Mouse (Mus musculus): ENCODE measurements around the gene Gm20388. TPM values are rescaled to one million over a fixed set of nuclear protein-coding genes. Genes with fewer than 3 reads are reported as not detected.

The Gm20388 gene
- total RNA-seq, 1 experiment: 27.0 TPM

DNA sequence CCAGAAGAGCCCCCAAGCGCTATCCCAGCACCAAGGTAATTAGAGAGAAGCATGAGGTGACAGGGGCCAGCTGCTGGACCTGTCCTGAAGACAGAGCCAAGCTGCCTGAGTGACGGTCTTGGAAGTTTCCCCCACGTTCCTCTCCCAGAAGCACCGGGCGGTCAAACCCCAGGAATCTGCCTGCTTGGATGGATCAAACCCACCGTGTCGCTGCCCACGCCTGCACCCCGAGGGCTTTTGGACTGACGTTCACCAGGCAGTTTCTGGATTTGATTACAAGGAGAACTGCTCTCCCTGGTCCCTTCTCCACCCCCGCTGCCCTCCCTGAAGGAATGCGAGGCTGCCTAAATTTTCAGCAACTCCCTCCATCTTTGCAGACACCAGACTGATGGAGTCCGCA, 1432.3 kb downstream of the Gm20388 start:
- no peak for DNase-seq (ENCODE audit: low read depth, low spot score)
- Histone ChIP-seq H3K9me3 (ENCODE audit: control insufficient read depth, insufficient read depth, low read depth, low read length) (no peaks in the 10 kb centered on the region), H3K36me3 (ENCODE audit: control insufficient read depth, insufficient read depth, low read length, poor library complexity, severe bottlenecking) (no peaks in the 10 kb centered on the region), H3K4me1 (ENCODE audit: control insufficient read depth in 2 of 2, insufficient read depth in 2 of 2, low read length in 2 of 2, poor library complexity in 1 of 2) (no peaks in the 10 kb centered on the region), H3K27ac (ENCODE audit: insufficient read depth, low read depth, low read length, poor library complexity, severe bottlenecking) (no peak overlapping the region), H3K9ac (ENCODE audit: insufficient read depth, low read depth, low read length, poor library complexity, severe bottlenecking) (no peak overlapping the region), H3K4me3 (ENCODE audit: insufficient read depth in 1 of 2, low read depth in 1 of 2, low read length in 2 of 2, poor library complexity in 1 of 2, severe bottlenecking in 1 of 2) (no peak overlapping the region)
- TF ChIP-seq CHD2 (IDR thresholded peaks at IDR 0.05; ENCODE audit: low read depth, low read length): no peak
- TF ChIP-seq MAFK (IDR thresholded peaks at IDR 0.05; ENCODE audit: insufficient read depth, low read depth, low read length): no peak
- no peak for TF ChIP-seq ZC3H11A (IDR thresholded peaks at IDR 0.05; ENCODE audit: borderline replicate concordance, low read depth, low read length)
- no peak for TF ChIP-seq ZNF384 (IDR thresholded peaks at IDR 0.05; ENCODE audit: low read depth, low read length)
- TF ChIP-seq HCFC1 (IDR thresholded peaks at IDR 0.05; ENCODE audit: borderline replicate concordance, insufficient read depth, low read length): no peak
- in situ Hi-C loops (cut with MboI; ENCODE audit: low sequenced_read_pairs in 2 of 2, unreplicated experiment in 2 of 2): no loop called here

GRCm38 (mm10) chr8:121344486-121344885, 1433.8 kb downstream of the Gm20388 start:
- Histone ChIP-seq H3K4me1 (ENCODE audit: control insufficient read depth in 2 of 2, insufficient read depth in 2 of 2, low read length in 2 of 2, poor library complexity in 1 of 2) (no peaks in the 10 kb centered on the region), H3K4me3 (ENCODE audit: insufficient read depth in 1 of 2, low read depth in 1 of 2, low read length in 2 of 2, poor library complexity in 1 of 2, severe bottlenecking in 1 of 2) (no peak overlapping the region), H3K36me3 (ENCODE audit: control insufficient read depth, insufficient read depth, low read length, poor library complexity, severe bottlenecking) (no peaks in the 10 kb centered on the region), H3K27ac (ENCODE audit: insufficient read depth, low read depth, low read length, poor library complexity, severe bottlenecking) (no peak overlapping the region), H3K9me3 (ENCODE audit: control insufficient read depth, insufficient read depth, low read depth, low read length) (no peaks in the 10 kb centered on the region), H3K9ac (ENCODE audit: insufficient read depth, low read depth, low read length, poor library complexity, severe bottlenecking) (no peak overlapping the region)
- in situ Hi-C loops (cut with MboI; ENCODE audit: low sequenced_read_pairs in 2 of 2, unreplicated experiment in 2 of 2): no loop called here
- DNase-seq (ENCODE audit: low read depth, low spot score): no peak
- TF ChIP-seq CHD2 (IDR thresholded peaks at IDR 0.05; ENCODE audit: low read depth, low read length) (no peak), HCFC1 (IDR thresholded peaks at IDR 0.05; ENCODE audit: borderline replicate concordance, insufficient read depth, low read length) (no peak), ZC3H11A (IDR thresholded peaks at IDR 0.05; ENCODE audit: borderline replicate concordance, low read depth, low read length) (no peak), MAFK (IDR thresholded peaks at IDR 0.05; ENCODE audit: insufficient read depth, low read depth, low read length) (no peak), ZNF384 (IDR thresholded peaks at IDR 0.05; ENCODE audit: low read depth, low read length) (no peak)

GRCm38 (mm10) chr8:121346175-121346574, 1435.5 kb downstream of the Gm20388 start:
- Histone ChIP-seq H3K36me3 (ENCODE audit: control insufficient read depth, insufficient read depth, low read length, poor library complexity, severe bottlenecking) (no peaks in the 10 kb centered on the region), H3K9ac (ENCODE audit: insufficient read depth, low read depth, low read length, poor library complexity, severe bottlenecking) (no peak overlapping the region), H3K4me1 (ENCODE audit: control insufficient read depth in 2 of 2, insufficient read depth in 2 of 2, low read length in 2 of 2, poor library complexity in 1 of 2) (no peaks in the 10 kb centered on the region), H3K9me3 (ENCODE audit: control insufficient read depth, insufficient read depth, low read depth, low read length) (no peaks in the 10 kb centered on the region), H3K27ac (ENCODE audit: insufficient read depth, low read depth, low read length, poor library complexity, severe bottlenecking) (no peak overlapping the region), H3K4me3 (ENCODE audit: insufficient read depth in 1 of 2, low read depth in 1 of 2, low read length in 2 of 2, poor library complexity in 1 of 2, severe bottlenecking in 1 of 2) (no peak overlapping the region)
- in situ Hi-C loops (cut with MboI; ENCODE audit: low sequenced_read_pairs in 2 of 2, unreplicated experiment in 2 of 2): no loop called here
- TF ChIP-seq ZNF384 (IDR thresholded peaks at IDR 0.05; ENCODE audit: low read depth, low read length) (no peak), MAFK (IDR thresholded peaks at IDR 0.05; ENCODE audit: insufficient read depth, low read depth, low read length) (no peak), CHD2 (IDR thresholded peaks at IDR 0.05; ENCODE audit: low read depth, low read length) (no peak)
- no peak for DNase-seq (ENCODE audit: low read depth, low spot score)

DNA sequence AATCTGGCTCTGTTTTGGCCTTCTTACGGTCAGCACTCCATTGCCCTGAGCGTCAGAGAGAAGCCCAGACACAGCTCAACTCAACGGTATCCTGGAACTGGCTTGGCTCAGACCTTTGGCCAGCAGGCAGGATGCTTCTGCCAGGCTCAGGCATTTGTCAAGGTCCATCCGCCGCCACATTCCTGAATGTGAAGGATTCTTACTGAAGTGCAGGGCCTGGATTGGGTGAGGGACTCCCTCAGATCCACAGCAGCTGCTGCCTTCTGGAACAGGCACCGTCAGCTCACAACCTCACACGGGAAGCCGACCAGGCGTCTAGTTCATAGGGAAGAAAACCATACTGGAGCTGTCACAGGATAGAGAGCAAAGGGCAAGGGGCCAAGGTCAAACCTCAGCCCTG, 1436.2 kb downstream of the Gm20388 start:
- no peak overlapping the region for H3K4me3 ChIP-seq (ENCODE audit: insufficient read depth in 1 of 2, low read depth in 1 of 2, low read length in 2 of 2, poor library complexity in 1 of 2, severe bottlenecking in 1 of 2)
- H3K36me3 ChIP-seq (ENCODE audit: control insufficient read depth, insufficient read depth, low read length, poor library complexity, severe bottlenecking): no peaks in the 10 kb centered on the region
- no peak for DNase-seq (ENCODE audit: low read depth, low spot score)
- no peaks in the 10 kb centered on the region for H3K9me3 ChIP-seq (ENCODE audit: control insufficient read depth, insufficient read depth, low read depth, low read length)
- no peak overlapping the region for H3K27ac ChIP-seq (ENCODE audit: insufficient read depth, low read depth, low read length, poor library complexity, severe bottlenecking)
- no peaks in the 10 kb centered on the region for H3K4me1 ChIP-seq (ENCODE audit: control insufficient read depth in 2 of 2, insufficient read depth in 2 of 2, low read length in 2 of 2, poor library complexity in 1 of 2)
- no peak for TF ChIP-seq ZNF384 (IDR thresholded peaks at IDR 0.05; ENCODE audit: low read depth, low read length)
- no peak for TF ChIP-seq ZC3H11A (IDR thresholded peaks at IDR 0.05; ENCODE audit: borderline replicate concordance, low read depth, low read length)
- no peak for TF ChIP-seq MAFK (IDR thresholded peaks at IDR 0.05; ENCODE audit: insufficient read depth, low read depth, low read length)
- TF ChIP-seq HCFC1 (IDR thresholded peaks at IDR 0.05; ENCODE audit: borderline replicate concordance, insufficient read depth, low read length): no peak
- no peak for TF ChIP-seq CHD2 (IDR thresholded peaks at IDR 0.05; ENCODE audit: low read depth, low read length)
- H3K9ac ChIP-seq (ENCODE audit: insufficient read depth, low read depth, low read length, poor library complexity, severe bottlenecking): no peak overlapping the region
- in situ Hi-C loops (cut with MboI; ENCODE audit: low sequenced_read_pairs in 2 of 2, unreplicated experiment in 2 of 2): no loop called here

GRCm38 (mm10) chr8:121348998-121349397, 1438.4 kb downstream of the Gm20388 start:
- no peak for DNase-seq (ENCODE audit: low read depth, low spot score)
- no peak overlapping the region for H3K9ac ChIP-seq (ENCODE audit: insufficient read depth, low read depth, low read length, poor library complexity, severe bottlenecking)
- no peaks in the 10 kb centered on the region for H3K36me3 ChIP-seq (ENCODE audit: control insufficient read depth, insufficient read depth, low read length, poor library complexity, severe bottlenecking)
- H3K4me3 ChIP-seq (ENCODE audit: insufficient read depth in 1 of 2, low read depth in 1 of 2, low read length in 2 of 2, poor library complexity in 1 of 2, severe bottlenecking in 1 of 2): no peak overlapping the region
- no peak for TF ChIP-seq ZNF384 (IDR thresholded peaks at IDR 0.05; ENCODE audit: low read depth, low read length)
- TF ChIP-seq CHD2 (IDR thresholded peaks at IDR 0.05; ENCODE audit: low read depth, low read length): no peak
- TF ChIP-seq ZC3H11A (IDR thresholded peaks at IDR 0.05; ENCODE audit: borderline replicate concordance, low read depth, low read length): no peak
- no peak for TF ChIP-seq HCFC1 (IDR thresholded peaks at IDR 0.05; ENCODE audit: borderline replicate concordance, insufficient read depth, low read length)
- no peak for TF ChIP-seq MAFK (IDR thresholded peaks at IDR 0.05; ENCODE audit: insufficient read depth, low read depth, low read length)
- H3K27ac ChIP-seq (ENCODE audit: insufficient read depth, low read depth, low read length, poor library complexity, severe bottlenecking): no peak overlapping the region
- no peaks in the 10 kb centered on the region for H3K4me1 ChIP-seq (ENCODE audit: control insufficient read depth in 2 of 2, insufficient read depth in 2 of 2, low read length in 2 of 2, poor library complexity in 1 of 2)
- no peaks in the 10 kb centered on the region for H3K9me3 ChIP-seq (ENCODE audit: control insufficient read depth, insufficient read depth, low read depth, low read length)
- in situ Hi-C loops (cut with MboI; ENCODE audit: low sequenced_read_pairs in 2 of 2, unreplicated experiment in 2 of 2): no loop called here
